Mouse (Mus musculus): Measurements from ENCODE around the gene Iars2. TPM values are rescaled to one million over a fixed set of nuclear protein-coding genes. Genes with fewer than 3 reads are reported as not detected.

Gene Iars2
- polyA plus RNA-seq, 1 experiment: 6.5 TPM

DNA sequence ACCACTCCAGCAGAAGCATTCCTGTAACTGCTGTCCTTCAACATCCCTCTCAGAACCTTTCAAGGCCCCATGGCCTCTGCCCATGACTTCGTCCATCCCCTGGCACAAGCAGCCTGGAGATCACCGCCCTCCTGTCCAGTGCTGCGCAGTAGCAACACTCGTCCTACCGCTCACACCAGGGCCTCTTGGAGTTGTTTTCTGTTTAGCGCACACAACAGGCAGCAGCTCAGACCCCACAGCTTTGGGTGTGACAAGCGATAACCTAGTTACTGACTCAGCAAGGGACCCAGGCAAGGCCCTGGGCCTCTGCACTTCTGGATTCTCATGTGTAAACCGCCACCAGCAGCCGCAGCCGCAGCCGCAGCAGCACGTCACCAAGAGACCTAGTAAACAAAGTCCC, 22.4 kb downstream of the Iars2 start:
- H3K27ac ChIP-seq (ENCODE audit: control insufficient read depth, insufficient read depth, low read depth, low read length, poor library complexity): no peak overlapping the region
- H3K4me1 ChIP-seq (ENCODE audit: control insufficient read depth, insufficient read depth, low read length): no peaks in the 10 kb centered on the region
- WGBS: 93% methylated on average over 12 of the region's 12 CpGs
- no peak overlapping the region for H3K4me3 ChIP-seq (replicated peaks; ENCODE audit: control insufficient read depth, low read depth, low read length)
- TF ChIP-seq CTCF (IDR thresholded peaks at IDR 0.05; ENCODE audit: control insufficient read depth, insufficient read depth, low read length) (no peak), POLR2A (IDR thresholded peaks at IDR 0.05; ENCODE audit: borderline replicate concordance, control insufficient read depth, low read depth, low read length) (no peak)

DNA sequence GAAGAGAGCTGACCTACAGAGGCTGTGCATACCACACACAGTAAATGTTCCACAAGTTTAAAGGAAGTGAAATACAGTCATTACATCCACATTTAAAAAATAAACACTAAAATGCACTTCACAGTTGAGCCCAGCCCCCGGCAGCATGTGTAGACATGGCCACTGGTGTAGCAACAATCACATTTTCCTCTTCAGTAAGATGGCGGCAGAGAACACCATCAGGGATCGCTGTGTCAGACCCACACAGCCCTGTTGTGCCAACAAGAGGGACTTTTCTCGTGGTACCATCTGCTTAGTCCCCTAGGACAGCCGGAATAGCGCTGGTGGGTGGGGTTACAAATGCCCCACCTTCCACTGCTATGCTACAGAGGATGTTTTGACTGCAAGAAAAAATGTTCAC, 26.4 kb downstream of the Iars2 start:
- WGBS: 90% methylated on average over 6 of the region's 6 CpGs
- H3K27ac ChIP-seq (ENCODE audit: control insufficient read depth, insufficient read depth, low read depth, low read length, poor library complexity): no peak overlapping the region
- no peak overlapping the region for H3K4me3 ChIP-seq (replicated peaks; ENCODE audit: control insufficient read depth, low read depth, low read length)
- TF ChIP-seq POLR2A (IDR thresholded peaks at IDR 0.05; ENCODE audit: borderline replicate concordance, control insufficient read depth, low read depth, low read length) (no peak), CTCF (IDR thresholded peaks at IDR 0.05; ENCODE audit: control insufficient read depth, insufficient read depth, low read length) (no peak)
- H3K4me1 ChIP-seq (ENCODE audit: control insufficient read depth, insufficient read depth, low read length): no peaks in the 10 kb centered on the region

DNA sequence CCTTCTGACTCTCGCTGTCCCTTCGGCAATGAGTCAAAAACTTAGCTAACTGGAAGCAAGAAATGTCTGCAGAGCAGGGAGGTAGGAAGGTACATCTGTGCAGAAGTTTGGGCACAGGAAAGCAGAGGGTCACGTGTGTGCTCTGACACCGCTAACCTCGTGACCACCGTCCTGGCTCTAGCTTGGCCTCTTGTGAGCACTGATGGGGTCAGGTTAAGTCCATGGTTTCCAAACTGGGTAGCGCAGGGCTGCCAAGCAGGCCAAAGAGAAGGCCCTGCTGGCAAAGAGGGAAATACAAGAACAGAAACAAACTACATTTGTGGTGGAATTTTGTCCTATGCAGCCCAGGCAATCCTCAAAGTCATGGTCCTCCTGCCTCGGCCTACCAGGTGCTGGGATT, 30.7 kb downstream of the Iars2 start:
- TF ChIP-seq POLR2A (IDR thresholded peaks at IDR 0.05; ENCODE audit: borderline replicate concordance, control insufficient read depth, low read depth, low read length): no peak
- no peak for TF ChIP-seq CTCF (IDR thresholded peaks at IDR 0.05; ENCODE audit: control insufficient read depth, insufficient read depth, low read length)
- Histone ChIP-seq H3K27ac (ENCODE audit: control insufficient read depth, insufficient read depth, low read depth, low read length, poor library complexity) (no peak overlapping the region), H3K4me1 (ENCODE audit: control insufficient read depth, insufficient read depth, low read length) (no peaks in the 10 kb centered on the region), H3K4me3 (replicated peaks; ENCODE audit: control insufficient read depth, low read depth, low read length) (no peak overlapping the region)
- WGBS: 90% methylated on average over 8 of the region's 8 CpGs

DNA sequence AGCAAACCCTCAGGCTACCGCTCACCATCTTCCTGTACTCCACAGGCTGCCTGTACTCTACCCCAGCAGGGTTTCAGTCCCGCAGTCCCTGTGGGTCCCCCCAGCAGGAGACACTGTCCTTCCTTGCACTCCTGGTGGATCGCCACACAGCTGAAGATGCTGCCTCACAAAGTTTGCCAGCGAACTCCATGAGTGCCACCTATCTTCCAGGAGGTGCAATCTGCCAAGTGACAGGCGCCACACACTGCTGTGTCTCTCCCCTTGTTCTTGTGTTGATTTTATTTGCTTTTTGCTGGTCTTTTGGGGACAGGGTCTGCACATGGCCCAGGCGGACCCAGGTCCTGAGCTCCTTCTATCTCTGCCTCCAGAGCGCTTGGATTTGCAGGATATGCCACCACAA, 32.3 kb downstream of the Iars2 start:
- no peak overlapping the region for H3K27ac ChIP-seq (ENCODE audit: control insufficient read depth, insufficient read depth, low read depth, low read length, poor library complexity)
- 88% methylated on average over 7 of the region's 7 CpGs for WGBS

DNA sequence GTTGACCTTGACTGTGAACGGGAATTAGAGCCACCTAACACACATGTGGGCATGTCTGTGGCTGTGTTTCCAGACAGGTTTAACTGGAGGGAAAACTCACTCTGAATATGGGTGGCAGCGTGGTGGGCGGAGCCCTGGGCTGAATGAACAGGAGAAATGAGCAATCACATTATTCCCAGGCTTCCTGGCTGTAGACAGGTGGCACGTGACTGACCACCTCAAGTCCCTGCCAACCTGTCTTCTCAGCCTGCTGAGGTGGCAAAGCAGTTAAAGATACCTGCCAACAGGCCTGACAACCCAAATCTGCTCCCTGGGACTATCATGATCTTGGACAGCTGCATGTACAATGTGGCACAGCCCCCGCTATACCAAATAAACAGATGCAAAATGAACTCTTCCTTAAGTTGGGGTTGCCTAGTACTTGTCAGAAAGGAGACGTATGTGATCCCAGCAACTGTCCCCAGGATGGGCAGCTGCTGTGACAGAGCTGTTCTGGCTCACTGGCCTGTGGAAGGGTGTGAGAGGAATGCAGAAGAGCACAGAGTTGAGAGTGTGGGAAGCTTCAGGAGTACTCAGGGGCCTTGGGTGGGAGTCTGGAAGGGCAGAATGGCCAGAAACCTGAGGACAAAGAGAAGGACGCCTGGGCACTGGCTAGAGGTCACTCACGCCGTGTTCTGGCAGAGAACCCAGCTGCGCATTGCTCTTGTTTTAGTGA, 36.4 kb downstream of the Iars2 start:
- no peak overlapping the region for H3K4me3 ChIP-seq (replicated peaks; ENCODE audit: control insufficient read depth, low read depth, low read length)
- TF ChIP-seq CTCF (IDR thresholded peaks at IDR 0.05; ENCODE audit: control insufficient read depth, insufficient read depth, low read length) (no peak), POLR2A (IDR thresholded peaks at IDR 0.05; ENCODE audit: borderline replicate concordance, control insufficient read depth, low read depth, low read length) (no peak)
- WGBS: 90% methylated on average over 10 of the region's 10 CpGs

More for the DNA sequence above, 32.3 kb downstream of the Iars2 start:
- Histone ChIP-seq H3K4me1 (ENCODE audit: control insufficient read depth, insufficient read depth, low read length) (no peaks in the 10 kb centered on the region), H3K4me3 (replicated peaks; ENCODE audit: control insufficient read depth, low read depth, low read length) (no peak overlapping the region)
- TF ChIP-seq CTCF (IDR thresholded peaks at IDR 0.05; ENCODE audit: control insufficient read depth, insufficient read depth, low read length): no peak
- TF ChIP-seq POLR2A (IDR thresholded peaks at IDR 0.05; ENCODE audit: borderline replicate concordance, control insufficient read depth, low read depth, low read length): no peak

DNA sequence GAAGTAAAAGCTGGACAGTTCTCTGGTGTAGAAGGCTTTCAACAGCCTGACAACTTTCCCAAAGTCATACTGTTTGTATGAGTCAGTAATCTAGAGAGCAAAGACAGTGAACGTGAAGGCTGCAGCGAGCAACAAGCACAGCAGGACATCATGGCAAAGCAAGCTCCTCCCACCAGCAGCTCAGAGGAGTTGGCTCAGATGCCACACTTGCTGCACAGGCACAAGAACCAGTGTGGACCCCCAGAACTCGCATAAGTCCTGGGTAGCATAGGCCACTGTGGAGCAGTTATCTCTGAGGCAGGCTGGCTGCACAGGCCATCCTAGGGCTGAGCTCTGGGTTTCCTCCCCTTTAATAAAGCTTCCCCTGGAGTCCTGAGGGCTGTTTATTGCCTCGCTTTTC, 37.9 kb downstream of the Iars2 start:
- 82% methylated on average over 4 of the region's 4 CpGs for WGBS
- TF ChIP-seq CTCF (IDR thresholded peaks at IDR 0.05; ENCODE audit: control insufficient read depth, insufficient read depth, low read length): no peak
- TF ChIP-seq POLR2A (IDR thresholded peaks at IDR 0.05; ENCODE audit: borderline replicate concordance, control insufficient read depth, low read depth, low read length): no peak

More for the DNA sequence above, 36.4 kb downstream of the Iars2 start:
- Histone ChIP-seq H3K27ac (ENCODE audit: control insufficient read depth, insufficient read depth, low read depth, low read length, poor library complexity) (no peak overlapping the region), H3K4me1 (ENCODE audit: control insufficient read depth, insufficient read depth, low read length) (no peaks in the 10 kb centered on the region)

DNA sequence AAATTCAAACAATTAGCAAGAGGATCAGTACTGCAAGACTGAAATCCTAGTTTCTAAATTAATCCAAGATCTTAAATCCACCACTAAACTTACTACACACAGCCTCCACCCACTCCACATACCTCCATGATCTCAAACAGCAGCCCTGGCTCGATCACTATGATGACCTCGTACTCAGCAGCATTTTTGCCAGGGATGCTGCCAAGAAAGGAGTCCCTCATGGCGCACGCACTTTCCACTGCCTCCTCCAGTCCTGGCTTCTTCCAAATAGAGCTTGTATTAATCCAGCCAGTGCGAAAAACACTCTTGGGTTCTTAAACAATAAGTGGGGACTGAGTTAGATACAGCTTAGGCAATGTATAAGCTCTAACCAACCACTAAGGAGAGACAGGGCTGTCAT, 40.0 kb downstream of the Iars2 start:
- TF ChIP-seq CTCF (IDR thresholded peaks at IDR 0.05; ENCODE audit: control insufficient read depth, insufficient read depth, low read length): no peak
- TF ChIP-seq POLR2A (IDR thresholded peaks at IDR 0.05; ENCODE audit: borderline replicate concordance, control insufficient read depth, low read depth, low read length): no peak
- Histone ChIP-seq H3K4me3 (replicated peaks; ENCODE audit: control insufficient read depth, low read depth, low read length) (no peak overlapping the region), H3K27ac (ENCODE audit: control insufficient read depth, insufficient read depth, low read depth, low read length, poor library complexity) (no peak overlapping the region), H3K4me1 (ENCODE audit: control insufficient read depth, insufficient read depth, low read length) (no peaks in the 10 kb centered on the region)
- WGBS: 89% methylated on average over 5 of the region's 5 CpGs

More for the DNA sequence above, 37.9 kb downstream of the Iars2 start:
- no peak overlapping the region for H3K4me3 ChIP-seq (replicated peaks; ENCODE audit: control insufficient read depth, low read depth, low read length)
- H3K4me1 ChIP-seq (ENCODE audit: control insufficient read depth, insufficient read depth, low read length): no peaks in the 10 kb centered on the region
- no peak overlapping the region for H3K27ac ChIP-seq (ENCODE audit: control insufficient read depth, insufficient read depth, low read depth, low read length, poor library complexity)

DNA sequence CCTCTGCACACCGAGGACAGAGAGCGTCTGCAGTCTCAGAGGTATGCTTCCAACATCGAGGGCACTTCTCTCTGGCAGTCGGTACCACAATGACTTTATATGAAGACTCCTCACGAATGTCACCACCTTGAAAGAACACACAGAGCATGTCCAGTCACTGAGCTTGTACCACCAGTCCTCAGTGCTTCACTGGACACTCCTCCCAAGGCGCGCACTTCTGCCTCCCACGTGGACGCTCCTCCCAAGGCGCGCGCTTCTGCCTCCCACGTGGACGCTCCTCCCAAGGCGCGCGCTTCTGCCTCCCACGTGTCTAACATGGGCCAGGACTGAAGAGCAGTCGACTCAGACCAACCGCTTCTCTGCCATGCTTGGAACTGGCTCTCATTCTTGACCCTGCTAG, 42.1 kb downstream of the Iars2 start:
- Histone ChIP-seq H3K27ac (ENCODE audit: control insufficient read depth, insufficient read depth, low read depth, low read length, poor library complexity) (no peak overlapping the region), H3K4me3 (replicated peaks; ENCODE audit: control insufficient read depth, low read depth, low read length) (no peak overlapping the region), H3K4me1 (ENCODE audit: control insufficient read depth, insufficient read depth, low read length) (no peaks in the 10 kb centered on the region)
- WGBS: 91% methylated on average over 20 of the region's 20 CpGs
- TF ChIP-seq POLR2A (IDR thresholded peaks at IDR 0.05; ENCODE audit: borderline replicate concordance, control insufficient read depth, low read depth, low read length) (no peak), CTCF (IDR thresholded peaks at IDR 0.05; ENCODE audit: control insufficient read depth, insufficient read depth, low read length) (no peak)

DNA sequence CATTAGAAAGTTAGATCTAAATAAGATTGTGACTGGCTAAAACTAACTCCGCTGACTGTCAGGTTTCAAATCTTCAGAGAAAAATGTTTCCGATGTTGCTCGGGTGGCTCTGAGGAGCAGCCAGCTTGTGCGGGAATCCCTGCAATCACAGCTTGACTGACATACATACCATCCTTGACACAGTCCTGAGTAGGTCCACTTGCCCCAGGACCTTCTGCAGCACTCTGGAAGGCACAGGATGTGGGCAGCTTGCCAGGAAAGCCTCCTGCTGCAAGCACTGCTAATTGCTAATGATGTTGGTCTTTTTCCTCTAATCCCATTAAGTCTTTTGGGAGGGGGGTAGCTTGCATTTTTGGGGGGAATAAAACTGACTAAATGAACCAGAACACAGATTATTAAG, 44.0 kb downstream of the Iars2 start:
- WGBS: 94% methylated on average over 4 of the region's 4 CpGs
- H3K4me1 ChIP-seq (ENCODE audit: control insufficient read depth, insufficient read depth, low read length): no peaks in the 10 kb centered on the region
- no peak overlapping the region for H3K4me3 ChIP-seq (replicated peaks; ENCODE audit: control insufficient read depth, low read depth, low read length)
- no peak overlapping the region for H3K27ac ChIP-seq (ENCODE audit: control insufficient read depth, insufficient read depth, low read depth, low read length, poor library complexity)
- no peak for TF ChIP-seq POLR2A (IDR thresholded peaks at IDR 0.05; ENCODE audit: borderline replicate concordance, control insufficient read depth, low read depth, low read length)
- TF ChIP-seq CTCF (IDR thresholded peaks at IDR 0.05; ENCODE audit: control insufficient read depth, insufficient read depth, low read length): no peak

All from bone marrow, adult 2 months (tissue).